Mouse (Mus musculus) hindbrain, postnatal 0 days (tissue): ENCODE data around the gene Ercc1. TPM values are rescaled to one million over a fixed set of nuclear protein-coding genes. Genes with fewer than 3 reads are reported as not detected.

ENCODE experiments used
- ATAC-seq: fragments of 200-750 bp; cut with Nextera tagmentation; 2 replicates; pipeline ENCODE4 v1.8.0; 2017; ENCODE audit warnings: mild to moderate bottlenecking, moderate TSS enrichment, moderate library complexity
- DNase-seq: peaks from one replicate; pipeline ENCODE4 v3.0.0-alpha.2; 2015; ENCODE audit warnings: low spot score
- H3K27ac ChIP-seq: fragments of 300-500 bp; sonication (generic); 2 replicates; pipeline ENCODE4 v1.5.1; 2014; ENCODE audit warnings: mild to moderate bottlenecking
- H3K27me3 ChIP-seq: fragments of 300-500 bp; sonication (generic); 2 replicates; pipeline ENCODE4 v1.6.1; 2014; ENCODE audit warnings: low read length, mixed read lengths; ENCODE audit not compliant: insufficient read depth
- H3K36me3 ChIP-seq: fragments of 300-500 bp; sonication (generic); 2 replicates; pipeline ENCODE4 v1.6.1; 2014; ENCODE audit warnings: low read length, mixed read lengths; ENCODE audit not compliant: insufficient read depth
- H3K4me1 ChIP-seq: fragments of 300-500 bp; sonication (generic); 2 replicates; pipeline ENCODE4 v1.6.1; 2014; ENCODE audit warnings: antibody characterized with exemption, low read length, mixed read lengths; ENCODE audit not compliant: insufficient read depth
- H3K4me2 ChIP-seq: fragments of 300-500 bp; sonication (generic); 2 replicates; pipeline ENCODE4 v1.6.1; 2014; ENCODE audit warnings: low read depth, mild to moderate bottlenecking, low read length, moderate library complexity, mixed read lengths
- H3K4me3 ChIP-seq: fragments of 300-500 bp; sonication (generic); 2 replicates; pipeline ENCODE4 v1.5.1; 2014; ENCODE audit warnings: low read length
- H3K9ac ChIP-seq: fragments of 300-500 bp; sonication (generic); replicated peaks from 2 replicates; pipeline ENCODE4 v1.6.1; 2014; ENCODE audit warnings: mild to moderate bottlenecking, low read length, moderate library complexity, mixed read lengths
- H3K9me3 ChIP-seq: fragments of 300-500 bp; sonication (generic); 2 replicates; pipeline ENCODE4 v1.6.1; 2016; ENCODE audit warnings: low read length, mixed read lengths
- CTCF ChIP-seq: IDR thresholded peaks from 2 replicates; pipeline ENCODE4 v1.5.1; 2016; ENCODE audit warnings: antibody characterized with exemption, control low read depth, low read depth
- WGBS: fragments of 180-500 bp; shearing (Covaris S2); extraction: QIAGEN DNeasy Blood & Tissue Kit; methylation state at CpG from one replicate; pipeline ENCODE4 v1.1.7; 2014; 5-methylcytosine and 5-hydroxymethylcytosine counted together
- polyA plus RNA-seq: library from polyadenylated mRNA; unstranded; fragments of >200 nt; fragmentation: Nextera tagmentation; extraction: Ambion mirVana; gene quantifications from 2 replicates; pipeline ENCODE4 v1.2.1, GENCODE M21; 2015
- total RNA-seq: library from RNA; depleted of rRNA; stranded (reverse); fragments of >200 nt; gene quantifications from 2 replicates; pipeline ENCODE4 v1.2.3, GENCODE M21; 2014

The Ercc1 gene
- total and polyA plus RNA-seq, 2 experiments from 2014 or later, result 44.1 to 74.2 TPM

- Histone ChIP-seq H3K9me3 (no peaks in the 10 kb centered on the region), H3K9ac (peak overlapping the region; percentile 73), H3K4me3 (peak overlapping the region; percentile 60), H3K27ac (peak overlapping the region; percentile 69; the same call in 1 of the 2 replicates), H3K36me3 (no peaks in the 10 kb centered on the region), H3K4me1 (no peaks in the 10 kb centered on the region), H3K27me3 (no peaks in the 10 kb centered on the region), H3K4me2 (peak overlapping the region; percentile 65)
- no peak for TF ChIP-seq CTCF
- DNase-seq (peak; percentile 84), ATAC-seq (peak; percentile 58)
- WGBS, result under 1% methylated on average over 52 of the region's 52 CpGs
Observed at GRCm38 (mm10) chr7:19332709-19333352, 11.7 kb upstream of the Ercc1 start.

GRCm38 (mm10) chr7:19335583-19335982 is 9.0 kb upstream of the Ercc1 start:
- Histone ChIP-seq H3K4me2 (no peak overlapping the region), H3K9me3 (no peaks in the 10 kb centered on the region), H3K27ac (no peak overlapping the region), H3K9ac (no peak overlapping the region), H3K4me3 (no peak overlapping the region), H3K4me1 (no peaks in the 10 kb centered on the region), H3K27me3 (no peaks in the 10 kb centered on the region), H3K36me3 (no peaks in the 10 kb centered on the region)
- TF ChIP-seq CTCF, result no peak
- ATAC-seq (no peak), DNase-seq (no peak)
- WGBS, result 43% methylated on average over 3 of the region's 3 CpGs

- no peak for ATAC-seq
- Histone ChIP-seq H3K27me3 (no peaks in the 10 kb centered on the region; the same call in 1 of the 2 replicates), H3K9me3 (no peaks in the 10 kb centered on the region), H3K36me3 (no peaks in the 10 kb centered on the region), H3K4me2 (no peak overlapping the region), H3K27ac (no peak overlapping the region), H3K4me3 (no peak overlapping the region), H3K9ac (no peak overlapping the region), H3K4me1 (peaks cover 4% of the 10 kb centered on the region)
- TF ChIP-seq CTCF, result no peak
- no peak for DNase-seq
- 71% methylated on average over 10 of the region's 10 CpGs for WGBS
Observed at GRCm38 (mm10) chr7:19337122-19337521, 7.5 kb upstream of the Ercc1 start.

GRCm38 (mm10) chr7:19338060-19338459 is 6.5 kb upstream of the Ercc1 start:
- WGBS, result 56% methylated on average over 2 of the region's 2 CpGs
- Histone ChIP-seq H3K4me2 (no peak overlapping the region), H3K4me1 (peaks cover 9% of the 10 kb centered on the region), H3K4me3 (no peak overlapping the region), H3K27me3 (no peaks in the 10 kb centered on the region; the same call in 1 of the 2 replicates), H3K36me3 (no peaks in the 10 kb centered on the region), H3K9ac (no peak overlapping the region), H3K27ac (no peak overlapping the region), H3K9me3 (no peaks in the 10 kb centered on the region)
- DNase-seq, result no peak
- no peak for ATAC-seq
- TF ChIP-seq CTCF, result no peak

- Histone ChIP-seq H3K27me3 (no peaks in the 10 kb centered on the region; the same call in 1 of the 2 replicates), H3K9me3 (no peaks in the 10 kb centered on the region), H3K27ac (no peak overlapping the region), H3K36me3 (no peaks in the 10 kb centered on the region), H3K9ac (no peak overlapping the region), H3K4me1 (peaks cover 9% of the 10 kb centered on the region), H3K4me3 (no peak overlapping the region), H3K4me2 (no peak overlapping the region)
- ATAC-seq (no peak), DNase-seq (no peak)
- no peak for TF ChIP-seq CTCF
- WGBS, result 76% methylated on average over 7 of the region's 7 CpGs
Observed at GRCm38 (mm10) chr7:19338596-19338995, 6.0 kb upstream of the Ercc1 start.

- 29% methylated on average over 10 of the region's 10 CpGs for WGBS
- ATAC-seq, result no peak
- TF ChIP-seq CTCF, result no peak
Observed at GRCm38 (mm10) chr7:19341250-19341649, 3.3 kb upstream of the Ercc1 start.

GRCm38 (mm10) chr7:19341761-19342409 is 2.7 kb upstream of the Ercc1 start:
- Histone ChIP-seq H3K27ac (no peak overlapping the region), H3K27me3 (no peaks in the 10 kb centered on the region; the same call in 1 of the 2 replicates), H3K9ac (peak overlapping the region; percentile 22; the same call in 1 of the 2 replicates), H3K36me3 (no peaks in the 10 kb centered on the region), H3K4me1 (peaks cover 16% of the 10 kb centered on the region), H3K9me3 (no peaks in the 10 kb centered on the region), H3K4me3 (peak overlapping the region; percentile 40), H3K4me2 (peak overlapping the region; percentile 82)
- ATAC-seq (no peak), DNase-seq (no peak)
- under 1% methylated on average over 41 of the region's 41 CpGs for WGBS
- no peak for TF ChIP-seq CTCF

More at GRCm38 (mm10) chr7:19341250-19341649, 3.3 kb upstream of the Ercc1 start:
- no peak overlapping the region for H3K9ac ChIP-seq
- H3K4me1 ChIP-seq, result peaks cover 16% of the 10 kb centered on the region
- no peaks in the 10 kb centered on the region; the same call in 1 of the 2 replicates for H3K27me3 ChIP-seq
- no peaks in the 10 kb centered on the region for H3K36me3 ChIP-seq
- no peaks in the 10 kb centered on the region for H3K9me3 ChIP-seq
- H3K4me2 ChIP-seq, result peak overlapping the region; percentile 82
- H3K4me3 ChIP-seq, result peak overlapping the region; percentile 40
- no peak overlapping the region for H3K27ac ChIP-seq
- DNase-seq, result no peak
